Mouse (Mus musculus): ENCODE data around the gene Cacna1a.
"Not testable (repeated sequence)": the region's sequence is repeated elsewhere in the genome, so short reads cannot be mapped to it uniquely, and the experiment has no call there.

Cacna1a gene

GRCm38 (mm10) chr8:84593143-84593542 lies 204.9 kb downstream of the Cacna1a start:
- DNase-seq: no peak

DNA sequence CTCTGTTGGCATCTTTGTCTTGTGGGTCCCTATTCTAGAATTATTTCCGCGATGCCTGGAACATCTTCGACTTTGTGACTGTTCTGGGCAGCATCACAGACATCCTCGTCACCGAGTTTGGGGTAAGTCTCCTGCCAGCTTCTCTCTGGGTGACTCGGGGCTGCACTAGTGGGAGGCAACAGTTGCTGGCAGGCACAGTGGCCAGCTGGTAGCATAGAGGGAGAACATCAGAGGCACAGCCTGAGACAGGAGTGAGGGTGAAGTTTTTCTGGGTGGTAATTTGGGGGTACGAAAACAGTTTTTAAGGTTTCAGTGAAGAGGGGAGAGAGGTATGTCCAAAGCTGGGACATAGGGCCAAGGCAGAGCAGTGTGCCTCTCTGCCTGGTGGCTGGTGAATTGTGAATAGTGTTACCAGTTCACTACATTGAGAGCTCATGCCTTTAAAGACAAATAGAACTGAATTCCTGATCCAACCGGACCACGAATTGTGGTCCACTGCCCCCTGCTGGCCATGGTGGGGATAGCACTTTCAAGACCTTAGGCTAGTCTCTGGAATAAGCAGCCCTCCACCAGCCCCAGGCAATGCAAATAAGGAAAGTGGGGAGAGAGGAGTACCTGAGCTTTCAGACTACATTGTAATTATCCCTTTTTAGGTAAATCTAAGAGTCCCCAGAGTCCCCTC lies 206.0 kb downstream of the Cacna1a start:
- peak; percentile 88 to 92 for DNase-seq

- DNase-seq: peak; percentile 64 to 78
Observed at GRCm38 (mm10) chr8:84595648-84596047, 207.4 kb downstream of the Cacna1a start.

- DNase-seq: no peak
Observed at GRCm38 (mm10) chr8:84599401-84599800, 211.2 kb downstream of the Cacna1a start.

GRCm38 (mm10) chr8:84600311-84600907 lies 212.2 kb downstream of the Cacna1a start:
- peak in 1 of 2 experiments; percentile 56 for DNase-seq

GRCm38 (mm10) chr8:84601221-84601751 lies 213.0 kb downstream of the Cacna1a start:
- no peak for DNase-seq

DNA sequence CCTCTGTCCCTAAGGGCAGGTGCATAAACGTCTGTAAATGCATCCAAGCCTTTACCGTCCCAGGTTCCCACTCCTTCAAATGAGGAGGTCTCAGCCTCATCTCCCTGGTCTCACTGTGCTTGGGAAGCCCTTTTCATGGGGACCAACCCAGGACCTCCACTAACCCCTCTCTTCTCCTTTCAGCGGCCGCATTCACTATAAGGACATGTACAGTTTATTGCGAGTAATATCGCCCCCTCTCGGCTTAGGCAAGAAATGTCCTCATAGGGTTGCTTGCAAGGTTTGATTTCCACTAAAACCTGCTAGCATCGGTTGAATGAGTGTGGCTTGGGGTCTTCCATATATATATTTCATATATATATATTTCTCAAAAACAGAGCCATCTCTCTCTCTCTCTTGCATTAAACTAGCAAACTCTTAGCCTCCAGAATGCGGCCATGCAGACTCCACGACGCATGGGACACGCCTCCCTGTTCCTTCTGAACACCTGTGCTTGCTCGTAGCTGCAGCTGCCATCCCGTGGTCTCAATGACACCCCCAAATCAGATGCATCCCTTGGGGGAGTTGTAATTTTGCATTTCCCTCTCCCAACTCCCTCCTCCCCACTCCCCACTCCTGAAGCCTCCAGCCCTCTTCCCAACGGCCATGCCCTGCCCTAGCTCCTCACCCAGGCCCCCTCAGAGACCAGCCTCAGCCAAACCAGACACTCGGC lies 226.4 kb downstream of the Cacna1a start:
- DNase-seq: peak in 1 of 2 experiments; percentile 63

GRCm38 (mm10) chr8:84615666-84616485 lies 227.6 kb downstream of the Cacna1a start:
- DNase-seq: peak in 1 of 2 experiments; percentile 38

GRCm38 (mm10) chr8:84617005-84617404 lies 228.8 kb downstream of the Cacna1a start:
- DNase-seq: peak in 1 of 2 experiments; percentile 60

- DNase-seq: no peak
Observed at GRCm38 (mm10) chr8:84621102-84621625, 232.9 kb downstream of the Cacna1a start.

DNA sequence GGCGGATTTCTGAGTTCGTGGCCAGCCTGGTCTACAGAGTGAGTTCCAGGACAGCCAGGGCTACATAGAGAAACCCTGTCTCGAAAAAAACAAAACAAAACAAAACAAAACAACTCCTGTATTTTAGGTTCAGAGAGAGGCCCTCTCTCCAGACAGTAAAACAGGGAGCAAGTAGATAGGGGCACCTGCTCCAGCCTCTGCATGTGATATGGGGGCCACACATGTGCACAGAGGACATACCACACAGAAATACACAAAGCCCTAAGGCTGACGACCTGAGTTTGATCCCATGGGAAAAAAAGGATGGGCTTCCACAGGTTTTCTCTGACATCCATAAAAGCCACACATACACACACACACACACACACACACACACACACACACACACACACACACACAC lies 235.2 kb downstream of the Cacna1a start:
- not testable (repeated sequence) for DNase-seq

DNA sequence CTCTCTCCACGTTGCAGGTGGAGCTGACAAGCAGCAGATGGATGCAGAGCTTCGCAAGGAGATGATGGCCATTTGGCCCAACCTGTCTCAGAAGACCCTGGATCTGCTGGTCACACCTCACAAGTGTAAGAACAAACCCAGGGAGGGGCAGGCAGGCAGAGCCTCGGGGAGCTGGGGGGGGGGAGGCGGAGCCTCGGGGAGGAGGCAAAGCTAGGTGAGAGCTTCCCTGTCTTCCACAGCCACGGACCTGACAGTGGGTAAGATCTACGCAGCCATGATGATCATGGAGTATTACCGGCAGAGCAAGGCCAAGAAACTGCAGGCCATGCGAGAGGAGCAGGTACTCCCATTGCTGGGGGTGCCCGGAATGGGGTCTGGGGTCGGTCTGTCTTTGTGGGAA lies 241.3 kb downstream of the Cacna1a start:
- peak in 1 of 2 experiments; percentile 2 for DNase-seq

GRCm38 (mm10) chr8:84630145-84630544 lies 241.9 kb downstream of the Cacna1a start:
- DNase-seq: no peak

DNA sequence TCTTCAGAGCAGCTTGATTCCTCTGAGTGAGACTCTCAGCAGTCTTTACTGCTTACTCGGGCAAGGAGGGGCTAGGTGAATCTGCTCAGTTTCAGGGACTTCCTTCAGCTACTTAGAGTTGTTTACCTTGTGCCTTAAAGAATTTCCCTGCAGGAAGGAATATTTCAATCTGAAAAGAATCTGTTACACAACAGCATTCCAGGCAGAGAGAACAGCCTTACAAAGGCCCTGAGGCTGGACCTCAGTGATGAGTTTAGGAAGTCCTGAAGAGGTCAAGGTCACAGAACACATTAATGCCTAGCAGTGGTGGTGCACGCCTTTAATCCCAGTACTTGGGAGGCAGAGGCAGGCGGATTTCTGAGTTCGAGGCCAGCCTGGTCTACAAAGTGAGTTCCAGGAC lies 243.6 kb downstream of the Cacna1a start:
- no peak for DNase-seq

DNA sequence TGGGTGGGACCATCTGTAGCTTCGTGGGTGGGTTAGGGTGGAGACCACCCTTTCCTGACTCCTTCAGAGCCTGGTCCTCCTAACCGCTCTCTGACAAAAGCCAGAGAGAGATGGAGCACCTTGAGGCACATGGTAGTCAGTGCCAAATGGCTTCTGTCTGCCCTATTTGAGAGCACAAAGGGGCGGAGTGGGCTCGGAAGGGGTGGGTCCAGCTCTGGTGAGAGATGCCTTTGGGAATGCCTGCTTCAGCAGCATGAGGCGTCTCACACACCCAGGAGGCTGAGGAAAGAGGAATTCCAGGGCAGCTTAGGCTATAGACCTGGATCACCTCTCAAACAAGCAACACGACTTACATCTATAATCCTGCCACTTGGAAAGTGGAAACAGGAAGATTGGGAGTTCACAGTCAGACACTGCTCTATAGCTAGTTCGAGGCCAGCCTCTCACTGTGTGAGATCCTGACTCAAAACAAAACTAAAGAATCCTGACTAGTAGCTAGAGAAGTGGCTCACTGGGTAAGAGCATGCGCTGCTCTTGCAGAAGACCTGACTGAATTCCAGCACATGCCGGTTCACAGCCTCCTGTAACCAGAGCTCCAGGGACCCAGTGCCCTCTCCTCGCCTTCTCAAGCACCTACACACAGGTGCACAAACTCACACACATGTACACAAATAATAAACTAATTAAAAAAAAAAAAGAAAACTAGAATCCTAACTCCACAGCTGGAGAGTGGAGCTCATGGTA lies 245.8 kb downstream of the Cacna1a start:
- peak; percentile 43 to 53 for DNase-seq

DNA sequence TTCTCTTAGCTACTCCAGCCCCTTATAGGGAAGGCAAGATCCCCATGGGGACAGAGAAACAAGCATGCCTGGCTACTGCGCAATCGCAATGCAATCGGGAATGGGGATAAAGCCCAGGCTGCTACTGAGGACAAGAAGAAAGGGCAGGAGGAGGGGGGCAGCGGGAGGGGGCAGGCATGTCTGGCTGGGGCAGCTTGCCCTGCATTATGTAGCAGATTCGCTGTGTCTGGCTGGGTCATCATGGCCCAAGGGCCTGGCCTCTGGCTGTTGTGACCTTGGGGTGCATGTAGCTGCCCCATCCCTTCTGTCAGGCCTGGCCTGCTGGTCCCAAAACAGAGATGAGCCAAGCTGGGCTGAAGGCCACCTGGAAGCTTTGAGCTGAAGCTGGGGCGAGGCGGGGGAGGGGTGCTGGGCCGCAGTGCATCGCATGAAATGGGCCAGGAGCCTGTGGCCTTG lies 246.6 kb downstream of the Cacna1a start:
- DNase-seq: peak; percentile 98 to 99

GRCm38 (mm10) chr8:84635397-84636050 lies 247.3 kb downstream of the Cacna1a start:
- peak in 1 of 2 experiments; percentile 61 for DNase-seq

DNA sequence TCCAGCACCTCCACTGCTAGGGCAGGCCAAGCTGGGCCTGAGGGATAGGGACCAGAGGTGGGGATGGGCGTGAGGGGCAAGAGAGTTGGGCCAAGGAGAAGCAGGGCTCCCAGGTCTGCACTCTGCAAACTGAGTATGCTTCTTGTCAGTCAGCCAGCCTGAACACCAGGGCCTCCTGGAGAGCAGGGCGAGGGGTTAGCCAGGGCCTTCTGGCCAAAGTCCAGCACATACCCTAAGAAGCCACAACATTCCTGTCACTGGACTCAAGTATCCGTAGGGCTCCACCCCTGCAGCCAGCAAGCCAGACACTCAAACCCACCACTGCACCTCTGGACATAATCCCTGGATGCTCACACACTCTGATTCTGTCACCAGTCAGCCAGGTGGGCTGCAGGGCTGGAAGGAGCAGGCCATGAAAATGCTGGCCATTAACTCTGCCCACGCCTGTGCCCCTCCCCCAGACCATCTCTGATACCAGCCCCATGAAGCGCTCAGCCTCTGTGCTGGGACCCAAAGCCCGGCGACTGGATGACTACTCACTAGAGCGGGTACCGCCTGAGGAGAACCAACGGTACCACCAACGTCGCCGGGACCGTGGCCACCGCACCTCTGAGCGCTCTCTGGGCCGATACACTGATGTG lies 247.9 kb downstream of the Cacna1a start:
- DNase-seq: peak; percentile 66 to 68

GRCm38 (mm10) chr8:84637946-84638554 lies 249.8 kb downstream of the Cacna1a start:
- DNase-seq: peak in 1 of 2 experiments; percentile 36

Data from cerebellum, postnatal 25 days (tissue).